Mouse (Mus musculus) frontal cortex, postnatal 14 days (tissue): Measurements from ENCODE around the gene Ckm.
A peak's percentile ranks its signal among the peaks of the same experiment; 100 is the strongest.

Experiments
- DNase-seq, 2 experiments: peaks; one replicate each; pipeline ENCODE4 v3.0.0; 2022; ENCODE audit warnings: low spot score in 2 of 2

Ckm gene

DNA sequence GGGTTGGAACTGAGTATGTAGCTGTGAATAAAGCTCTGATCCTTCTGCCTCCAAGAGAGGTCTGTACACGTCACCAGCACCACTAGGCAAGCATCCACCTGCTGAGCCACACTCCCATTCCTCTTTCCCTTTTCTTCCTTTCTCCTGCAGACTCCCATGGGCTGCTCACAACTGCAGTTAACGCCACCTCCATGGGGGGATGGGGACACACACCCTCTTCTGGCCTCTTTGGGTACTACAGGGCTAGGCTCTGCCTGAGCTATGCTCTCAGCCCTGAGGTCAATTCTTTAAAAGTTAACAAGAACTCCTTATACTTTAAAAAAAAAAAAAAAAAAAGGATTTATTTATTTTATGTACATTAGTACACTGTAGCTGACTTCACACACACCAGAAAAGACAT lies 27.9 kb downstream of the Ckm start:
- DNase-seq: no peak

DNA sequence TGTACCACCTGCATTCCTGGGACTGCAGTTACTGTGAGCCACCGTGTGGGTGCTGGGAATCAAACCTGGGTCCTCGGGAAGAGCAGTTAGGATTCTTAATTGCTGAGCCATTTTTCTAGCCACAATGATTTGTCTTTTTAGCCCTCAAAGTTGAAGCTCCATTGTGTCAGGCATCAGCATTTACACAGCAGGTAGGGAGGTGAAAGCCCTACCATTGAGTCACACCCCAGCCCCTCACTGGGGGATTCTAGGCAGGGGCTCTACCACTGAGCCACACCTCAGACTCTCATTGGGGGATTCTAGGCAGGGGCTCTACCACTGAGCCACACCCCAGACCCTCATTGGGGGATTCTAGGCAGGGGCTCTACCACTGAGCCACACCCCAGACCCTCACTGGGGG lies 31.7 kb downstream of the Ckm start:
- DNase-seq: no peak

DNA sequence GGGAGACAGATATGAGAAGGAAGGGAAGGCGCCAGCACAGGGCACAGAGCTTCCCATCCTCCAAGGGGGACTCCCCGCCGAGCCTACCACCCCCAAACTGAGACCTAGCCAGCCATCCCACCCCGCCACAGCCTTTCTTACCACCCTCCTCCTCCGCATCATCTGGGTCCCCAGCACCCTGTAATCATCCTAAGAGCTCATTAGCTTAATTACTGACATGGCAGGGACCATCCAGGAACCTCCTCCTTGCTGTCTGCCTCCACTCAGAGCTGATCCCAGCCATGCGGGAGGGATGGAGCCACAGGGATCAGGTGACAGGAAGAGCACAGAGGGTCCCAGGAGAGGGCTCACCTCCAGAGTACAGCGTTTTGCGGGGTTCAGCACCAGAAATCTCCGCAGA lies 32.5 kb downstream of the Ckm start:
- no peak for DNase-seq

DNA sequence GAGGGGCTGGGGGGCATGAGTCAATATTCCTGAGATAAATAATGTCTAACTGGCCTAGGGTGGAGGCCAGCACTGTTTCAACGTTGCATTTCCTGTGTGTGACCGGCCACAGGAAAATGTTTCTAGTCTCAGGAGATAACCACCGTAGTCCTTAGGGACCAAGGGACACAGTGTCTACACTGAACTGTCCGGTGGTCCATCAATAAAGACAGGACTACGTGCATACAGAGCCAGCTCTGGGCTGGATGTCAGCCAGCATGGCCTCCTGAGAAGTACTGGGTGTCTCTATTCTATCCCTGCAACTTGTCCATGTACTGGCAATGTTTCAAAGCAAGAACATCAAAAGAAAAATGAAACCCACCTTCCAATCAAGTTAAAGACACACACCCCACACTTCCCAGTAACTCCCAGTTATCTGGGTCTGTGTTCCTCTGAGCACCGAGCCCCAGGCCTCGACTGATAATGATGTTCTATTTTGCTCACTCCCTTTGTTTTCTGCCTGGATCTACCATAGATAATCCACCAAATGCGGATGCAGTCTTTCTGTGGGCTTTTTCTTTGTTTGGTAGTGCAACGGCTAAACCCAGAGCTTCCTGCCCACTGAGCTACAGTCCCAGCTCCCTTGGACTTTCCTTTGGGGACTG lies 37.0 kb downstream of the Ckm start:
- DNase-seq: no peak

DNA sequence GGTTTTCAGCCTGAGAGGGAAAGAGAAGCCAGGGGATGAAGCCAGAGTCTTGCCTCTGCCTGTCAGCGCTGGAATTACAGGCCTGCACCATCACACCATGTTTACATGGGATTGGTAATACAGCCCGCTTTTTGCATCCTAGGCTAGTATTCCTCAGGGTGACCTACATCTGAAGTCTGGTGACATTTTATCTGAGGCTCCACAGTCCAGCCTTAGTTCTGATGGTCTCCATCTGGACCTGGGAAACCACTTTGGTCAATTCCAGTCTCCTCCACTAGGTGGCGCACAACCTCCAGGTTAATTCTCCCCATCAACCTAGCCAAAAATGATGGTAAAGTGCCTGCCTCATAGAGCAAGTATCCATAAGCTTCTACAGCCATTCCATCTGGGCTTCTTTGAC lies 38.8 kb downstream of the Ckm start:
- DNase-seq: peak; percentile 60 to 82

DNA sequence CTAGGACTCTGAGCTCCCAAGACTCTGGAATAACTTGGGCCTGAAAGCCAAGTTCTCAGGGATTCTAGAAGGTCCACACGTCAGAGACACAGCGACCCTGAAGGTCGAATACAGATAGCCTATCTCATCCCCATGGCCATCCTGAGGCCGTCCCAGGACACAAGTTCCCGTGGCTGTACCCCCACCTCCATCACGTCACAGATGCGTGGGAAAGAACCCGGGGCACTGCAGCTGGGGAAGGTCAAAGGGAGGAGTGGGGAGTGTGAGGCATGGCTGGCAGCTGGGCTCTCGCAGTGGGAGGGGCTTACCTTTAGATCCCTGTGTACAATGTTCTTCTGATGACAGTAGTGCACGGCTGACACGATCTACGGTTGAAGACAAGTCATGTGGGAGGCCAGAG lies 40.2 kb downstream of the Ckm start:
- DNase-seq: no peak

DNA sequence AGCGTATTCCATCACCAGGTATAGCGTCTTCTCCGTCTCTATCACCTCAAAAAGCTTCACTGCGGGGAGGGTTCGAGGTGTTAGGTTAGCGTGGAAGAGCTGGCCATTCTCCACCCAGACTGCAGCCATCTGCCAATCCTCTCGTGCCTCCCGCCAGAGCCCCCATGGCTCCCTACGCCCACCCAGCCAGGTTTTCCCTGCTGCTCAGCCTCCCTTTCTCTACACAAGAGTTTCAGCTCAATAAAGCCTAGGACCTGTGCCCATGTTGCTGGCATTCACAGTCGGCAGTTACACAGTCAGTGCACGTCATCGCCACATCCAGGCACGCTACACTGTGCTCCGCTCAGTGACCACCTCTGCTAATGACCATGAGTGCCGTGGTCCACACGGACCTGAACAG lies 43.1 kb downstream of the Ckm start:
- no peak for DNase-seq

DNA sequence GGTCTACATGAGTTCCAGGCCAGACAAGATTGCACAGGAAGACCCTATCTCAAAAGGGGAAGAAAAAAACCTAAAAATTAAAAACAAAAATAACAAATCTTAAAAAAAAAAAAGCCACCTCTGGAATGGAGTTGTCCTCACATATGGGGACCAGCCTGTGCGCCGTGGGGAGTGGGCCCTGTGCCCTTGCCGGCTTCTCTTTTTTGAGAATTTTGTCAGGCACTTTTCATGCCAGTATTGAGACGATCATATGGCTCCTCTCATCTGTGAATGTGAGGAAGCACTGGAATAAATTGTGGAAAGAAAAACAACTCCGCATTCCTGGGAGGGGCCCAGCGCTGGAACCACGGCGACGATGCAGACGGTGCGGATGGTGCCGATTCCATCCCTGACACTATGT lies 44.6 kb downstream of the Ckm start:
- no peak for DNase-seq

DNA sequence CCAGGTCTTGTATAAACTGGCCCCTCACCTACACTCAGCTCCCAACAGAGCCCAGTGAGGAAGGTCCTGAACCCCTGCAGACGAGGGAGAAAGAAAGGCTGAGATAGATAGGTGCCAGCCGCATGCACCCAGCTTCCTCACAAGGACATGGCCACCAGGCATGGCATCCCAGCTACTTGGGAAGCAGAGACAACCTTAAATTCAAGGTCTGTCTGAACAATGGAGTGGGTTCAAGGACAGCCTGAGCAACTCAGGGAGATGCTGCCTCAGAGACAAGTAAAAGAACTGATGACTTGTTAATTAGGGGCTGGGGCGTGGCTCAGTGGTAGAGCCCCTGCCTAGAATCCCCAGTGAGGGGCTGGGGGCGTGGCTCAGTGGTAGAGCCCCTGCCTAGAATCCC lies 50.6 kb downstream of the Ckm start:
- no peak for DNase-seq

DNA sequence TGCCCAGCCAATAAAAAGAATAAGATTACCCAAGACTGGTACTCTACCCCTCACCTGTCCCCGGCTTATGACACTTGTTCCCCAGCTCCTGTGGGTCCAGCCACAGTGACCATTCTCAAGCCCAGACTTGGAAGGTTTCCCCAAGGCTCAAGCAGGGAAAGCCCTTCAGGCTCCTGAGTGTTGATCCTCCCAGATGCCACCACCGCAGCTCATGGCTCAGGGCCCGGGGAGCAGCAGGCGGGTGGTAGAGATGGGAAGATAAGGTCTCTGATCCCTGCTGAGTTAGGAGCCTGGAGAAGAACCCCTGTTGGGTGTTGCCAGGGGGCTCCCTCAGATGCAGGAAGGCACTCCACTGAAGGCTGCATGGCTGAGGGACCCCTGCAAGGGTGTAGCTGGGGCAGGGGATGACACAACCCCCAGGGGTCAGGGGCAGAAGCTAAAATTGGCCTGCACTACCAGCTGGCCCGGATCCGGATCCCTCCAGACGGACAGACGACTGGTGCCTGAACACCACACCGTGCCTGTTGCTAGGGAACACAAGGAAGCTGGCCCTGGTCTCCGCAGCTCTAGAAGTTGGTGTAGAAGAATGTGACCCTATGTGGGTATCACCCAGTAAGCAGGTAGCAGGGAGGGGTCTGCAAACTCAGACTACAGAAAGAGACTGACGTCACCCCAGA lies 51.4 kb downstream of the Ckm start:
- DNase-seq: no peak

DNA sequence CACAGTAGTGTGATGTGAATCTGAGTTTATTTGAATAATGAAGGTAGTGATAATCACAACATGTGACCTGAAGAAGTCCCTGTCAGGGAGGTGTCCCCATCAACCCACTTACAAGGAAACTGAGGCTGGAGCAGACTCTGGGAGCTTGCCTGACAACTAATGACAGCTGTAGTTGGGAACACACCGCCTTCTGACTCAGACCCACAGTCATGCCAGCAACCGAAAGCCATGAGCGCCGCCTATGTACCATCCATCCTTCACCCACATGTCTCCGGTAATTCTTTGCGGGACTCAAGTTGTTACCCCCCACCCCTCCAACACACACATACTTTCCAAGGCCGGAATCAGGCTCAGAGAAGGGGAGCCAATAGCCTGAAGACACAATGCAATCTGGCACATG lies 52.1 kb downstream of the Ckm start:
- DNase-seq: no peak

DNA sequence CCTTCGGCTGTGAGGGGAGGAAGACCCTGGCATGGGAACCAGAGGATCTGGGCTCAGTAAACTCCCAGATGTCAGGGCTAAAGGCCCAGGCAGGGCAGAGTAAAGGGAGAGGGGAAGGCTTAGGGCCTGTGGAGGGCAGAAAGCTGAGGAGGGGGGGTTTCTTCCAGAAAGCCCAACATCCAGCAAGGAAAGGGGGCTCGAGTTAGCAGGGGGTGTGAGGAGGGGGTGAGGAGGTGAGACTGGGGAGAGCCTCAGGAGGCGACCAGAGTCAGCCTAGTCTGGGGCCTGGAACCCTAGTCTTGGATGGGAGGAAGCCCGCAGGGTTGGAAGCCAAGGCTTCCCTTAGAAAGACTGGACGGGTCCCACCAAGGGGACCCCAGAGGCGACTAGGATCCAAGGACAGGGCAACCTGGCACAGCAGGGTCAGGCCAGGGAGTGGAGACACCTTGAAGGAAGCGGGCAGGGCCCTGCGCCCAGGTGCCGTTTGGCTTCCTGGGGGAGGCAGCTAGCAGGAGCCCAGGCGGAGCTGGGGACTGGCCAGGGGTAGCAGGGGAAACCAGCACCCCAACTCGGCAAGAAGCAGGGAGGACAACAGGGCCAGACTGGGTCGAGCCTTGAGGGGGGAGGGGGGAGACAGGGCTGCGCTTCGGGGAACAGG lies 53.0 kb downstream of the Ckm start:
- DNase-seq: no peak

DNA sequence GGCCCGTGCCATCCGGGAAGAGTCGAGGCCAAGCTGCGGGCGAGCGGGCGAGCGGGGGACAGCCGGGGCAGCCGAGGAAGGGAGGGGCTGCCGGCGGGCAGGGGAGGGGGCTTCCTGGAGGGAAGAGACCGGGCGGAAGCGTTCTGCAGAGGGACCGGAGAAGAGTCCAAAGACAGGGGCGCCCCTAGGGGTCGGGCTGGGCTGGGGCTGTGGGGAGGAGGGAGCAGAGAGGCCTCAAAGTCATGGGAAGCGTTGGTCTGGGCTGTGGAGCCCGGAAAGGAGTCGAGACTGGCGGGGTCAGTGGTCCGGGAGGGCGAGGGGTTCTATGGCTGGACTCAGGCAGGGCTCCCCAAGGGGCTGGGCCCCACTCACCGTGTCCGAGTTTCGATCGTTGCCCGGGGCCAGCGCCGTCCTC lies 53.5 kb downstream of the Ckm start:
- DNase-seq: peak; percentile 33 to 53

DNA sequence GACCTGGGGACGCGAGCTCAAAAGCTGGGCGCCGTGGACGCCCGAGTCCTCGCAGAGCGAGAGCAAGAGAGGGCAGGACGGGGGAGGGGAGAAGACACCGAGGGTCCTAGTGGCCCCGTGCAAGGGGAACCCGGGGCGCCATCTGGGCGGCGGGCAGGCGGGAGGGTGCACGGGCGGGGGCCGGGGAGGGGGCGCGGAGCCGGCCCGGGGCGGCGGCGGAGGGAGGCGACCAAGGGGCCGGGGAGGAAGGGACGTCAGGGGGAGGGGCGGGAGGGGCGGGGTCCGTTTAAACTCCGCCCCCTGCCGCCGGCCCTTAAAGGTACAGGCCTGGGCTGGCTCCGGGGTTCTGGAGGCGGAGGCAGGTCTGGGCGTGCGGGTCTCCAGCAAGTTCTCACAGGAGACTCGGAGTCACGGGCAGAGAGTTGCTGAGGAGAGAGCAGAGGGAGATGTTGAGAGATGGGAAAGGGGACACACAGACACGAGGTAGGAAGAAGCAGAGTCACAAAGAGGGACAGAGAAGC lies 54.1 kb downstream of the Ckm start, which contains the start of gene Mark4:
TSS of gene Mark4 (minus strand) at position 231 of the 521 bp plus-strand sequence.
- DNase-seq: peak; percentile 56 to 67

DNA sequence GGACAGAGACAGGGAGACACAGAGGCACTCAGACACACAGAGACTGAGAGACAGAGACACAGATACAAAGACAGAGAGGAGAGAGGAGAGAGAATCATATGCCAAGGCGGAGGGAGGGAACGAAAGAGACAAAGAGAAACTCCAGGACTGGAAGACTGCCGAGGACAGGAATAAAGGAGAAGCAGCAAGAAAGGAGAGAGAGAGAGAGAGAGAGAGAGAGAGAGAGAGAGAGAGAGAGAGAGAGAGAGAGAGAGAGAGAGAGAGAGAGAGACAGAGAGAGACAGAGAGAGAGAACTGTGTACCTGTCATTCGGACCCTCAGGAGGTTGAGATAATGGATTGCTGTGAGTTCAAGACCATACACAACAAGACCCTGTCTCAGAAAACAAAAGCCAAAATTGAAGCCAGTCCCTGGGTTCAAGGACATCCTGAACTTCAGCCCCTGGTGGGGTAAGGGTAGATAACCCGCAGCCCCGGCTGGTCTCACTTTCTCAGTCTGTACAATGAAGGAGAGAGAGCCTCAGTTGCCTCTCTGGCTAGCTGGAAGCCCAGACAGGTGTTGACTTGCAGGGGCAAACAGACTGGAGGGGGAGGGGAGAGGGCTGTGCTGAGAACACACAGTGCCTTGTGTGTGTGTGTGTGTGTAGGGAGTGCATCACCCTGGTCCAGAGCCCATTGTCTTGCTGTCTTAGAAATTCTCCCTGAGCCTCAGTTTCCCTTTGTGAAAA lies 54.7 kb downstream of the Ckm start:
- no peak for DNase-seq

DNA sequence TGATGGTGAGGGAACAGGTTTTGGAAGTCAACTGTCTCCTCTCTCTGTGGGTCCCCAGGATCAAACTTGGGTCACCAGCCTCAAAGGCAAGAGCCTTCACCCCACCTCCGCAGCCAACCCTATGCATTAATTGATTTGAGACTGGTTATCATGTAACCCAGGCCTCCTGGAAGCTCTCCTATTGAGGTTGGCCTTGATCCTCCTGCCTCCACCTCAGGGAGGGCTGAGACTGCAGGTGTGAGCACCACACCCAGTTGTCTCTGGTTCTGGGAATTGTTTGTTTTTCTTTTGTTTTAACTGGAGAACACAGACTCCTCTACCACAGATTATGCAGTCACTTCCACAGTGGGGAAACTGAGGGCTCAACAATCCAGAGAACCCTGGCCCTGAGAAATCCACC lies 55.9 kb downstream of the Ckm start:
- DNase-seq: no peak

DNA sequence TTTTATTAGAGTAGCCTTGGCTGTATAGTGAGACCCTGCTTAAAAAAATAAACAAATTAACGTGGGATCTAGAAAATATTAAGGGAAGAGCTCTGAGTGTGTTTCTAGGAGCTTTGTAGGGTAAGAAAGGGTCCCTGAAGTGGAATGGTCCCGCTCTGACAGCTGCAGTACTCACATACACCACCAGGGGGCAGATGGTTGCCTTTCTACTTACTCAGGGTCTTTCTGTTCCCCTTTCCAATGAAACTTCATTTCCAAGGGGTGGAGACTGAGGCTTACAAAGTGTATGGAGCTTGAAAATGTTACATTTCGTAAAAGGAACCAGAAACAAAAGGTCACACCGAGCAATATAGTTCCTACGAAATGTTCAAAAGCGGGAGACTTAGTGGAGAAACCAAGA lies 56.9 kb downstream of the Ckm start:
- peak; percentile 53 to 85 for DNase-seq

DNA sequence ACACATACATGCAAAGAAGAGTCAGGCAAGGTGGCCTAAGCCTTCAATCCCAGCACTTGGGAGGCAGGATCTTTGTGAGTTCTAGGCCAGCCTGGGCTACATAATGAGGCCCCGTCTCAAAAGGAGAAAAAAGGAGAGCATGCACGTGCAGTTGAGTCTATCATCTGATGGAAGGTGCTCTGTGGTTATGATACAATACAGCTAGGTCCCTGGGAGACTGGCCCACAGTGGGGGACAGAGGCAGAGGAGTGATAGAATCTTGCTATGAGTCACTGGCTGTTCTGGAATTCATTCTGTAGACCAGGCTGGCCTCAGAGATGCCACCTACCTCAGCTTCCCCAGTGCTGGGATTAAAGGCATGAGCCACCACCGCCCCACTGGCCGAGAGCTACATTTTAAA lies 57.9 kb downstream of the Ckm start:
- DNase-seq: no peak

DNA sequence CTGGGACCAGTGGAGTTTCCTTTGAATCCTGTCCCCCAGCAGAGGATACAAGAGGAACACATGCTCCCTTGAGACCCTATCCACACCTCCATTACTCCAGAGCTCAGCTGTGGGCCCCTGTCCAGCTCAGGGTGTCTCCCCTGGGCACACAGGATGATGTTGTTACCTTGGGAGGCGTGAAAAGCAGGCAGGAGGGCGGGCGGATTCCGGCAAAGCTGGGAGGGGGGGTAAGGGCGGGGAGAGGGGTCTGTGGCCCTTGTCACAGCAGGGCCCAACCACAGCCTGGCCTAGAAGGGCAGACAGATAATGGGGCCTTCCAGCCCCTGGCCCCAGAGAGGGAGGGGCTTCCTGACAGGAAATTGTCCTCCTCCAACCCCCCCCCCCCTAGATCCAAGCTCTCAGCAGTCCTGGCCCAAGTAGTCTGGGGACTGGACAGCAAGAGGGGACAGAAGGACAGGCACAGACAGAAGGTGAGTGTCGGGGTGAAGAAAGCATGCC lies 58.4 kb downstream of the Ckm start, which contains the start of gene Exoc3l2:
TSS of gene Exoc3l2 (plus strand) at position 448 of the 498 bp plus-strand sequence.
- DNase-seq: no peak

DNA sequence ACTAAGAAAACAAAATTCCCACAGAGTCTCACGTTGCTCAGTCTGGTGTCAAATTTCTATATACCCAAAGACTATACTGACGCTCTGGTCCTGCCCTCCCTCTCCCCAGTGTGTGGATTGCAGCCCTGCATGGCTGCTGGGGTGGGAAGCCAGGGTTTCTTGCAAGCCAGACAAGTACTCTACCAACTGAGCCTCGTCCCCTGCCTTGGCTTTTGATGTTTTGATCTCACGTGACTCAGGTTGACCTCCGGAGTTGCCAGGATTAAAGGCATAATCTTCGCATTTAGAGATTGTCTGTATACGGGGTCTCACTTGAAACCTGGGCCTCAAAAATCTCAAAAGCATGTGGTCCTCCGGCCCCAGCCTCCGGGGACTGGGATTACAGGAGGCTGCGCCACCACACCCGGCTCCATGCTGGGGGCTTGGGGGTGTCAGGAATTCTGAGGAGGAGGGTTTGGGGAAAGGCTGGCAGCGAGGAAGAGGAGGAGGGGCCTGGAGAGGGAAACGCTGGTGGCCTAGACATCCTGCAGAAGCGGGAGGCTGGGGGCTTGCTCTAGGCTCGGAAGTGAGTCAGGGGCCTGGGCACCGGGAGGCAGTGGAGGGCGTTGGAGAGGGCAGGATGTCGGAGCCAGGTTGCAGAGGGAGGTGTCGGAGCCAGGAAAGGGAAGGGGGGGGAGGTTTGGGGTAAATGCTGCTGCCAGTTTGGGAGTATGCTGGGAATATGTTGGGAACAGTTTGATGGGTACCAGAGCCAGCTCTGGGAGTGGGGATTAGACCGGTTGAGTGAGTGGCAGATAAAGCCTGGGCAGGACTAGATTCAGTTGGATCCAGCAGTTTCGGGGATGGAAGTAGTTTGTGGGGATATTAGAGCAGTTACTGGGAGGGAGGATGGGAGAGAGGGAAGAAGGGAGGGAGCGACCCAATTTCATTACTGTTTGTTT lies 60.1 kb downstream of the Ckm start:
- no peak for DNase-seq

DNA sequence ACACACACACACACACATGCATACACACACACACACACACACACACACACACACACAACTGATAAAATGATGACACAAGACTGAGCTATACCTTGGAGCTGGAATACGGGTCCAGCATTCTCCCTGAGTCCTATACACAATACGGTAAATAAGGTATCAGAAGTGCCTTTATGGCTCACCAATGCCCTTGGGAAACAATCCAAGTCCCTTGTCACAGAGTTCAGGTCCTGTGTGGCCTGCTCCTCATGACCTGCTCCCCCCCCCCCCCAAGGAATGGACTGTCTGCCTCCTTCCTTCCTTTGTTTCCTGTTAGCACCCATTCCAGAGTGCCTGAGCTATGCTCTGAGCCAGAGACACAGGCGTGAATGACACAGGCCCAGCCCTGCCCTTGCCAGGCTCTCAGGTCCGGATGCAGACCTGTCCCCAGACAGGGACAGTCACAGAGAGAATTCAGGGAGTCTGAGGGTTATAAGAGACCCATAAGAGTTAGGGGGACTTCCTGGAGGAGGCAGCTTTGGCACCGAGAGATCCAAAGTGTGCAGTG lies 62.1 kb downstream of the Ckm start:
- DNase-seq: no peak
